Mouse (Mus musculus) mesoderm, embryonic 11.5 days (tissue): ENCODE measurements at regions not wholly inside any gene's neighbourhood (a gene's known extent, or its start where the extent isn't known, plus 50 kb on each side); places are given as distances from the start of the nearest gene placed in this dataset.

Experiments used
- DNase-seq: peaks from one replicate; pipeline ENCODE4 v3.0.0-alpha.2; 2012; ENCODE audit warnings: low read depth, low spot score

DNA sequence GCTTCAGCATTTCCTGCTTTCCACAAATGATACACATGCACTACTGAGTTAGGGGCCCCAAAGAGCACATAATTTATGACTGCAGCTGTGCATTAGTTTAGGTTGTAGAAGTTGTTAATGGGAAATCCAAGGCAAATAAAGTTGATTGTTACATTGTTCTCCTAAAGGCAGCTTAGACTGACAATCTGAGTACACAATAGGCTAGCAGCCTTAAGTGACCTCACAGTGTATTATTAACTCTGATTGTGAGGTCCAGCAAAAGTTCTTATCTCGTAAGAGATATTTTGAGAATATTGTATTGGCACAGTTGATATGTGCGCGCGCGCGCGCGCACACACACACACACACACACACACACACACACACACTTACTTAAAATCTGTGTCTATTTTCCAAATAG is 70.5 kb upstream of the Yae1d1 start:
- DNase-seq, result no peak

DNA sequence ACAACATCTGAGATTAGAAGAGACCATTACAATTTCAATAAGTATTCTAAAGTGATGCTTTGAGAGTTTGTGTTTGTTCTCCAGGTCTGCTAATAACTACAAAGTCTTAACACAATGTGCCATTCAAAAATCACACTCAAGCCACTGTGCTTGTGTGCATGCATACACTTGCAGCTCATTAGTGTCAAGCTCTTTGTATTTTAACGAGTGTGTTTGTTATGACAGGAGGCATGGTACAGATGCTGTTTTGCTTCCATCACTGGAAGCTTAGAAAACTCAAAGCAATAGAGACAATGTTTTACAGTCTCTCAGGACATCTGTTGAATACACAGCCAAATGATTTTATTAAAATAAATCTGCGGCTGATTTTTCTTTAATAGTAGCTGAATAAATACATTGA is 67.1 kb upstream of the Yae1d1 start:
- no peak for DNase-seq

DNA sequence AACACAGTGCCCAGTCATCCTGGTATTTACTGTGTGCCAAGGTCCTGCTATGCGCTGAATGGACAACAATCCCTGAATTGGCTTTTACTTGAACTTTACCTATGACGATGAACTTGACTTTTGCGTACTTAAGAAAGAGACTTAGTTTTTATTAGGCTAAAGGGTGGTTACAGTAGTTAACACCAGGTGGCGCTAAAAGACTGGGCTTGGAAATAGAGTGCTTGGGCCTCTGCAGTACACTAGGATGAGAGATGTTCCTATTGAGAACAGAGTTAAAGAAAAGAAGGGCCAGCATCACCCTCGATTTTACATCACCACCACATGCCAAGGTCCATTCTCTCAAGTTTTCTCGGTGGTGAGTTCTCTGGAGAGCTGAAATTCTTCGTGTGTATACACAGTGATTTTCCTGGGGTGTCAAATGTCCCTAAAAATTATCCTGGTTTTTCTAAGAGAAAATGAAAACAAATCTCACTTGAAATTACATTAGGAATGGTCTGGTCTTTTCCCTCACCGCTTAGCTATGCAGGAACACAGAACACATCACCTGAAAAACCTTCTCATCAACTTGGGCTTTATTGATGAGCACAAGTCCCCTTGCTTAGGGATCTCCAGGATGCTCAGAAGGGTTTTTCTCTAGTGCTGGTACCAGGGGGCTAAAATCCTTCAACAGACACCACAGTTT is 64.2 kb upstream of the Yae1d1 start:
- peak; percentile 77 for DNase-seq

DNA sequence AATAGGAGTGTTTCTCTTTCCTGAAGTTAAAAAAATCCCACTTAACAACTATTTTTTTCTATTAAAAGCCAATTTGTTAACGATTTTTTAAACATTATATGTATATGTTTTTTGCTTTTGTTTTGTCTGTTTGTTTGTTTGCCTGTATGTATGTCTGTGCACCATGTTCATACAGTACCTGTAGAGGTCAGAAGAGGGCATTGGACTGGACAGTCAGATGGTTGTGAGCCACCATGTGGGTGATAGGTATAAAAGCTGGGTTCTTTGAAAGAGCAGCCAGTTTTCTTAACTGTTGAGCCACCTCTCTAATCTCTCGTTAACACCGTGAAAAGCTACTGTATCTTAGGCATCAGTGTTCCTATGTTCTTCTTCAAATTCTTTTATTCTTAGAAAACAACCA is 63.7 kb upstream of the Yae1d1 start:
- DNase-seq, result no peak

DNA sequence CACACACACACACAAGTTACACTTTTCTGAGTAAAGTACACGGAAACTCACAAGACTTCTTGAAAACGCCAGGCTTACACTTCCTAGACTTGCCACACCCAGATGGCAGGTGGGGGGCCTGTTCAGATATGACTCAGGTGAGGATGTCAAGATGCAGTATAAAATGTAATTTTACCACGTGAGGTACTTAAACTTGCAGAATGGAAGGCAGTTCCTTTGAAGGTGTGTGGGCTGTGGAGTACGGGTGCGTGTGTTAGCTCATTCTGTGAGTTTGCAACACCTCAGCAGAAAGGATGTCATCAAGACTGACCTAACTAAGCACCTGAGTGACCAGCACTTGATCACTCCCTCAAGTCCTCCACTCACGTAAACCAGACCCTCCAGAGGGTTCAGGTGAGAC is 50.0 kb upstream of the Yae1d1 start:
- no peak for DNase-seq
